Mouse (Mus musculus) myocyte (in vitro differentiated cells): Measurements from ENCODE around the gene Hhatl. TPM values are rescaled to one million over a fixed set of nuclear protein-coding genes. Genes with fewer than 3 reads are reported as not detected.

ENCODE experiments used
- H3K27me3 ChIP-seq: one replicate; pipeline ENCODE4 v1.6.1; 2011; ENCODE audit not compliant: control insufficient read depth, insufficient read depth, insufficient read length
- H3K36me3 ChIP-seq: one replicate; pipeline ENCODE4 v1.6.1; 2011; ENCODE audit not compliant: control insufficient read depth, insufficient read depth
- H3K4me2 ChIP-seq: one replicate; pipeline ENCODE4 v1.6.1; 2011; ENCODE audit warnings: low read depth, control low read depth
- H3K4me3 ChIP-seq: one replicate; pipeline ENCODE4 v1.5.1; 2011; ENCODE audit warnings: mild to moderate bottlenecking, control low read depth, moderate library complexity
- H3K79me2 ChIP-seq: one replicate; pipeline ENCODE4 v1.6.1; 2011; ENCODE audit not compliant: control insufficient read depth, insufficient read depth
- H3ac ChIP-seq: one replicate; pipeline ENCODE4 v1.6.1; 2011; ENCODE audit not compliant: control insufficient read depth, insufficient read length
- CEBPB ChIP-seq: IDR thresholded peaks from 2 replicates; pipeline ENCODE4 v1.6.1; 2011; ENCODE audit warnings: mild to moderate bottlenecking, moderate library complexity; ENCODE audit not compliant: poor library complexity, insufficient read depth, severe bottlenecking
- E2F4 ChIP-seq: IDR thresholded peaks from one replicate; pipeline ENCODE4 v1.6.1; 2011; ENCODE audit warnings: mild to moderate bottlenecking, control low read depth, moderate library complexity; ENCODE audit not compliant: insufficient read depth
- MAX ChIP-seq: IDR thresholded peaks from one replicate; pipeline ENCODE4 v1.6.1; 2011; ENCODE audit warnings: low read depth, mild to moderate bottlenecking, control low read depth
- MYOD1 ChIP-seq, 3 experiments: IDR thresholded peaks; one replicate each; pipeline ENCODE4 v1.6.1; 2011; ENCODE audit warnings: control low read depth in 2 of 3, low read depth in 2 of 3, mild to moderate bottlenecking in 2 of 3, moderate library complexity in 1 of 3; ENCODE audit not compliant: insufficient read length in 2 of 3, control insufficient read depth in 1 of 3
- MYOG ChIP-seq, 3 experiments: IDR thresholded peaks; one replicate each; pipeline ENCODE4 v1.6.1; 2011; ENCODE audit warnings: control low read depth in 2 of 3, low read depth in 2 of 3, mild to moderate bottlenecking in 2 of 3; ENCODE audit not compliant: insufficient read length in 2 of 3, control insufficient read depth in 1 of 3, insufficient read depth in 1 of 3
- POLR2A ChIP-seq: IDR thresholded peaks from one replicate; pipeline ENCODE4 v1.6.1; 2011; ENCODE audit warnings: low read depth, mild to moderate bottlenecking, control low read depth, moderate library complexity; ENCODE audit not compliant: insufficient read length
- POLR2AphosphoS2 ChIP-seq: IDR thresholded peaks from one replicate; pipeline ENCODE4 v1.6.1; 2011; ENCODE audit warnings: low read depth, control low read depth; ENCODE audit not compliant: insufficient read length
- REST ChIP-seq: IDR thresholded peaks from one replicate; pipeline ENCODE4 v1.6.1; 2011; ENCODE audit warnings: mild to moderate bottlenecking, control low read depth, moderate library complexity; ENCODE audit not compliant: insufficient read depth, insufficient read length
- SRF ChIP-seq: IDR thresholded peaks from one replicate; pipeline ENCODE4 v1.6.1; 2011; ENCODE audit warnings: low read depth; ENCODE audit not compliant: control insufficient read depth, insufficient read length
- TCF12 ChIP-seq: IDR thresholded peaks from one replicate; pipeline ENCODE4 v1.6.1; 2011; ENCODE audit warnings: mild to moderate bottlenecking, control low read depth; ENCODE audit not compliant: poor library complexity, insufficient read depth, severe bottlenecking
- TCF3 ChIP-seq: IDR thresholded peaks from one replicate; pipeline ENCODE4 v1.6.1; 2011; ENCODE audit warnings: low read depth, control low read depth; ENCODE audit not compliant: insufficient read length
- USF1 ChIP-seq: IDR thresholded peaks from one replicate; pipeline ENCODE4 v1.6.1; 2011; ENCODE audit warnings: low read depth, mild to moderate bottlenecking, control low read depth, moderate library complexity
- polyA plus RNA-seq: library from polyadenylated mRNA; unstranded; fragments of >200 nt; fragmentation: generic; extraction: Trizol; gene quantifications from one replicate; pipeline ENCODE4 v1.2.1, GENCODE M21; 2012; ENCODE audit warnings: missing spikeins

The Hhatl gene
- polyA plus RNA-seq, 1 experiment, result 1.9 TPM

DNA sequence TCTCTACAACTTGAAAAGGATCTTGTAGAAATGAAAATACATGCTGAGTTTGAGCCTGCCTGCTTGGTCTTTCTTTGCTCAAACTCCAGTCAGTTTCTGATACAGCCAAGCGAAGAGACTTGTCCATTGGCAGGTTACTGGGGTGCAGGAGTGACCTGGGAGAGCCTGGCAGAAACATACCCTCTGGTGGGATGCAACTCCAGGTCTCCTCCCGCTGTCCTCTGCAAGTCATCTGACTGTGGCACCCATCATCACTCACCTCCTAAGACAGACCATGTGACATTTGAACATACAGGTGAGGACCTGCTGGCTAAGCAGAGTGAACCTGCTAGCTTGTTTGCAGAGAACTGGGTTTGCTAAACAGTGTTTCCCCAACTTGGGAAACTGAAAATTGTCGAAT lies 35.5 kb downstream of the Hhatl start:
- Histone ChIP-seq H3K4me2 (no peak overlapping the region), H3K27me3 (no peaks in the 10 kb centered on the region), H3ac (no peak overlapping the region), H3K36me3 (peaks cover 34% of the 10 kb centered on the region), H3K79me2 (no peaks in the 10 kb centered on the region), H3K4me3 (no peak overlapping the region)
- peak; percentile 65 for TF ChIP-seq POLR2AphosphoS2
- no peak for TF ChIP-seq REST

DNA sequence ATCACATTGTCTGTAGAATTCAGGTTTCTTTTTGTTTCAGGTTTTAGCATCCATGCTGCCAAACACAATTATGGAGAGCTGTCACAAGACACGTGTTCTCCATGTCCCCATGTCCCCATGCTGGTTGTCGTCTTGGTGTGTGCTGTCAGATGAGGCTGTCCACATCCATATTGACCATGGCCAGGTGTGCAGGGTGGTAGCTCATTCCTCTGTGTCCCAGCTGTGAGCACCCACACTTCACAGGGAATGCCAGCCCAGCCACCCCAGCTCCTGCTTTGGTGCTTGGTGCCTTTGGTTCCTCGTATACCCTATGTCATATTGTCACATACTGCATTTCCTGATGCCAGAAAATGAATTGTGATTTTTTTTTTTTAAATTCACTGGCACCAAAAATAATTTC lies 37.7 kb downstream of the Hhatl start:
- no peaks in the 10 kb centered on the region for H3K79me2 ChIP-seq
- H3K4me3 ChIP-seq, result no peak overlapping the region
- peaks cover 52% of the 10 kb centered on the region for H3K36me3 ChIP-seq
- no peaks in the 10 kb centered on the region for H3K27me3 ChIP-seq
- peak; percentile 60 for TF ChIP-seq POLR2AphosphoS2
- no peak for TF ChIP-seq USF1
- no peak for TF ChIP-seq TCF12
- H3ac ChIP-seq, result no peak overlapping the region
- H3K4me2 ChIP-seq, result no peak overlapping the region

DNA sequence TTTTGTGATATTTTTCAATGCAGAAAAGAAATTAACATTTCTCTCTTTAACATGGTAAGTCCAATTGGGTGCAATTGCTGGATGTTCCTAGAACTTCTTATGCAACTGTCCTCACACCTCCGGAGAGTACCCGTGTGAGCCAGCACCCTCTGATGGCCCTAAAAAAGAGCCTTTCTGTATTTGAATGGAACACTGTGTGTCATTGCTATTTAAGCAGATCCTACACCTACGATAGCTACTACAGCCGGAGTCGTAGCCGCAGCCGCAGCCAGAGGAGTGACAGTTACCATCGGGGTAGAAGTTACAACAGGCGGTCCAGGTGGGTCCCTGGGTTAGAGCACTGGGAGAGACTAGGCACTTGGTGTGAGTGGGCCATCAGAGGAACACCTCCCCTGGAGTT lies 39.5 kb downstream of the Hhatl start:
- H3K79me2 ChIP-seq, result no peaks in the 10 kb centered on the region

DNA sequence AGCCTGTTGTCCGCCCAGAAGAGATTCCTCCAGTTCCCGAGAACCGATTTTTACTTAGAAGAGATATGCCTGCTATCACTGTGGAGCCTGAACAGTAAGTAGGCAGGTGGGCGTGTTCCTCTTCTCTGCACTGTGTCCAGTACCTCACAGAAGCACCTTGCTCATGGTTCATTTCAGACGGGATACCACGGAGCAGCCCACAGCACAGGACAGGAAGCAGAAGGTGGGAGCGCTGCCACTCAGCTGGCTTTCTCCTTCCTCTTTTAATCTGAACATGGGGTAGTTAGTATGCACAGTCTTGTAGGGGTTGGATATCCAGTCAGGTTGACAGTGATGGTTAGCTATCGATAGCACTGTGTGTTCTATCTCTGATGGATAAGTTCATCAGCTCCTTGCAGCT lies 48.3 kb downstream of the Hhatl start:
- no peak overlapping the region for H3K4me3 ChIP-seq
- peaks cover 91% of the 10 kb centered on the region for H3K36me3 ChIP-seq
- no peak overlapping the region for H3ac ChIP-seq
- H3K27me3 ChIP-seq, result no peaks in the 10 kb centered on the region
- H3K79me2 ChIP-seq, result no peaks in the 10 kb centered on the region
- TF ChIP-seq POLR2AphosphoS2 (no peak), USF1 (no peak), MYOD1 (IDR thresholded peaks at IDR 0.05; ENCODE audit: control insufficient read depth in 1 of 3, insufficient read length in 2 of 3, low read depth in 2 of 3) (no peak)
- no peak overlapping the region for H3K4me2 ChIP-seq

More for the DNA sequence above, 39.5 kb downstream of the Hhatl start:
- Histone ChIP-seq H3K36me3 (peaks cover 70% of the 10 kb centered on the region), H3K4me3 (no peak overlapping the region), H3K4me2 (no peak overlapping the region), H3ac (no peak overlapping the region), H3K27me3 (no peaks in the 10 kb centered on the region)
- TF ChIP-seq MYOD1 (IDR thresholded peaks at IDR 0.05; ENCODE audit: control insufficient read depth in 1 of 3, insufficient read length in 2 of 3, low read depth in 2 of 3), result no peak
- no peak for TF ChIP-seq CEBPB
- TF ChIP-seq SRF, result no peak
- TF ChIP-seq MAX, result no peak
- TF ChIP-seq TCF3, result no peak
- no peak for TF ChIP-seq POLR2A
- TF ChIP-seq POLR2AphosphoS2, result no peak
- no peak for TF ChIP-seq REST
- TF ChIP-seq MYOG (IDR thresholded peaks at IDR 0.05; ENCODE audit: control insufficient read depth in 1 of 3, insufficient read depth in 1 of 3, insufficient read length in 2 of 3, low read depth in 2 of 3), result no peak
- no peak for TF ChIP-seq E2F4
- TF ChIP-seq USF1, result no peak
- TF ChIP-seq TCF12, result no peak

DNA sequence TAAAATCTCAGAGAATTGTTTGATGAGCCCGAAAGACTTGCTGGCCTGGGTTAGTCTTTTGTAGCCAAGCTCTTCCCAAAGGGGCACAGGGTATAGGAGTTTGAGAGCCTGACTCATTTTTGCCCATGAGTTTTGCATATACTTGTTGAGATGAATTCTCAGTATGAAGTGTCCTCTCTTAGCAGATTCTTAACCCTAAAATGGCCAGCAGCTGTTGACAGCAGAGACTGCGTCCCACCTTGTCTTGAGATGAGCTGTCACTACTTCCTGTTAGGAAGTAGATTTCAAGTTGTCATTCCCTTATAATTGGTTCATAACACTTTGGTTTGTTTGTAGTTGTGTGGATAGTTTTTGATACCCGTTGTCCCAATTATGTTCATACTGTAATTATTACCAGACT lies 51.1 kb downstream of the Hhatl start:
- no peak for TF ChIP-seq CEBPB
- no peak for TF ChIP-seq POLR2A
- TF ChIP-seq TCF12, result no peak
- TF ChIP-seq POLR2AphosphoS2, result no peak
- no peak for TF ChIP-seq MYOD1 (IDR thresholded peaks at IDR 0.05; ENCODE audit: control insufficient read depth in 1 of 3, insufficient read length in 2 of 3, low read depth in 2 of 3)
- no peak for TF ChIP-seq SRF
- H3K79me2 ChIP-seq, result peaks cover 15% of the 10 kb centered on the region
- H3K36me3 ChIP-seq, result peaks cover 79% of the 10 kb centered on the region
- no peak overlapping the region for H3K4me3 ChIP-seq
- H3K27me3 ChIP-seq, result no peaks in the 10 kb centered on the region
- H3ac ChIP-seq, result no peak overlapping the region
- no peak overlapping the region for H3K4me2 ChIP-seq

DNA sequence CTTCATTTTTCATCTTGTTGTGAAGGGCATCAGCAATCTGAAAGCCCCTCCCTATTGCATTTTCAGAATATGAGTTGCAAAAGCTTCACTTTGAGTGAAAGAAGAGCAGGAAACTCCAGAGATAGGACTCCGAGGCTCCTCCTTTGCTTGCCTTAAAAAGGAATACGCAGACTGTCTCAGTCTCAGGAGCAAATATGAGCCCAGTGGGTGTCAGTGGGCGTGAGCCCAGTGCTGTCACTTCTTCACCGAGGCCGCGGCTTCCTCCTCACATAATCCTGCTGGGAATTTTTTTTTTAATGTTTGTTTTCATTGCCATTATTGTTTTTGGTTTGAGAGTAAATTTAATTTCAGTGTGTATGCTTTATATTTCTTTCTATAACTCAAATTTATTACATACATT lies 51.8 kb downstream of the Hhatl start:
- H3ac ChIP-seq, result no peak overlapping the region
- H3K36me3 ChIP-seq, result peaks cover 78% of the 10 kb centered on the region
- no peaks in the 10 kb centered on the region for H3K27me3 ChIP-seq
- H3K4me3 ChIP-seq, result no peak overlapping the region
- peaks cover 15% of the 10 kb centered on the region for H3K79me2 ChIP-seq
- H3K4me2 ChIP-seq, result no peak overlapping the region
- TF ChIP-seq POLR2AphosphoS2 (no peak), REST (no peak), USF1 (no peak), E2F4 (no peak), MAX (no peak), SRF (no peak), TCF3 (no peak), CEBPB (no peak), POLR2A (no peak), TCF12 (no peak), MYOD1 (IDR thresholded peaks at IDR 0.05; ENCODE audit: control insufficient read depth in 1 of 3, insufficient read length in 2 of 3, low read depth in 2 of 3) (no peak), MYOG (IDR thresholded peaks at IDR 0.05; ENCODE audit: control insufficient read depth in 1 of 3, insufficient read depth in 1 of 3, insufficient read length in 2 of 3, low read depth in 2 of 3) (no peak)
